Mouse (Mus musculus) testis, adult 2 months (tissue): ENCODE measurements around the gene Macf1.

Source experiments
- CTCF ChIP-seq: fragments of 200-500 bp; IDR thresholded peaks from 2 replicates; pipeline ENCODE4 v1.5.1; 2012; ENCODE audit warnings: low read depth, mild to moderate bottlenecking, inconsistent platforms, low read length, moderate library complexity; ENCODE audit not compliant: control insufficient read depth, insufficient read depth, insufficient replicate concordance
- POLR2A ChIP-seq: fragments of 200-500 bp; IDR thresholded peaks from 2 replicates; pipeline ENCODE4 v1.6.1; 2012; ENCODE audit warnings: low read depth, mild to moderate bottlenecking, inconsistent platforms, low read length, moderate library complexity; ENCODE audit not compliant: control insufficient read depth

DNA sequence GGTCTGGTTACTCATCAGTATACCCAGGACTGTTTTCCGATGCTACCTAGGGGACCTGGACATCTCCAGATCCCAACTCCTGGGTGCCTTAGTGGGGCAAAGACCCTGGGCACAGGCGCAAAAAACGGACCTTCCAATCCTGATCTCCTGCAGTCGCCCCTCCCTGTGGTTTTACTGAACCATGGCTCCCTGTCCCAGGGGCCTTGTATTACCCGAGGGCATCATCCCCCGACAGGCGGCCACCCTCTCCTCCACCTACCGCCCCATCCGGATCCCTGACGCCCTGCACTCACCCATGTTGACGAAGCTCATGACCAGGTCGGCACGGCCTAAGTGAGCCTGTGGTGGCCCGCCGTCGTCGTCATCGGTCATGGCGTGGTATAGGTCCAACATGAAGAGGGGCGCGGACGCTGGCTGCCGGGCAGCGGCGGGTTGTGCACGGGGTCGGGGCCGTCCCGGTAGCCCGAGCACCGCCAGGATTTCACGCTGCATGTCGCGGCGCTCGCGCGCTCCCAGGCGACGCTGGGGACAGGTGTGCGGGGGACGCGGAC, 342.0 kb downstream of the Macf1 start:
- TF ChIP-seq CTCF (no peak), POLR2A (no peak)
